Mouse (Mus musculus) forebrain, embryonic 14.5 days (tissue): ENCODE measurements at regions not wholly inside any gene's neighbourhood (a gene's known extent, or its start where the extent isn't known, plus 50 kb on each side); places are given as distances from the start of the nearest gene placed in this dataset.

Experiments
- ATAC-seq: fragments of 200-750 bp; cut with Nextera tagmentation; 2 replicates; pipeline ENCODE4 v1.8.0; 2017; ENCODE audit warnings: mild to moderate bottlenecking, moderate library complexity
- DNase-seq: peaks from one replicate; pipeline ENCODE4 v3.0.0-alpha.2; 2015; ENCODE audit warnings: low spot score
- H3K27ac ChIP-seq: fragments of 300-500 bp; sonication (generic); 2 replicates; pipeline ENCODE4 v1.5.1; 2014; ENCODE audit warnings: low read depth, mild to moderate bottlenecking, control low read depth, low read length, moderate library complexity
- H3K27me3 ChIP-seq: fragments of 300-500 bp; sonication (generic); replicated peaks from 2 replicates; pipeline ENCODE4 v1.6.1; 2014; ENCODE audit warnings: low read length, control low read depth, mixed read lengths; ENCODE audit not compliant: control insufficient read depth, insufficient read depth
- H3K36me3 ChIP-seq: fragments of 300-500 bp; sonication (generic); 2 replicates; pipeline ENCODE4 v1.6.1; 2014; ENCODE audit warnings: low read length, control low read depth; ENCODE audit not compliant: control insufficient read depth, insufficient read depth
- H3K4me1 ChIP-seq: fragments of 300-500 bp; sonication (generic); 2 replicates; pipeline ENCODE4 v1.6.1; 2014; ENCODE audit warnings: antibody characterized with exemption, low read length, control low read depth; ENCODE audit not compliant: control insufficient read depth, insufficient read depth
- H3K4me2 ChIP-seq: fragments of 300-500 bp; sonication (generic); 2 replicates; pipeline ENCODE4 v1.6.1; 2014; ENCODE audit warnings: mild to moderate bottlenecking, control low read depth, low read length
- H3K4me3 ChIP-seq: fragments of 300-500 bp; sonication (generic); 2 replicates; pipeline ENCODE4 v1.5.1; 2014; ENCODE audit warnings: low read depth, low read length, control low read depth
- H3K9ac ChIP-seq: fragments of 300-500 bp; sonication (generic); 2 replicates; pipeline ENCODE4 v1.6.1; 2014; ENCODE audit warnings: mild to moderate bottlenecking, low read length, control low read depth, moderate library complexity
- H3K9me3 ChIP-seq: fragments of 300-500 bp; sonication (generic); replicated peaks from 2 replicates; pipeline ENCODE4 v1.6.1; 2016; ENCODE audit warnings: low read length, control low read depth, mixed read lengths; ENCODE audit not compliant: control insufficient read depth
- WGBS: fragments of 180-500 bp; shearing (Covaris S2); extraction: QIAGEN DNeasy Blood & Tissue Kit; methylation state at CpG from one replicate; pipeline ENCODE4 v1.1.7; 2014; 5-methylcytosine and 5-hydroxymethylcytosine counted together

DNA sequence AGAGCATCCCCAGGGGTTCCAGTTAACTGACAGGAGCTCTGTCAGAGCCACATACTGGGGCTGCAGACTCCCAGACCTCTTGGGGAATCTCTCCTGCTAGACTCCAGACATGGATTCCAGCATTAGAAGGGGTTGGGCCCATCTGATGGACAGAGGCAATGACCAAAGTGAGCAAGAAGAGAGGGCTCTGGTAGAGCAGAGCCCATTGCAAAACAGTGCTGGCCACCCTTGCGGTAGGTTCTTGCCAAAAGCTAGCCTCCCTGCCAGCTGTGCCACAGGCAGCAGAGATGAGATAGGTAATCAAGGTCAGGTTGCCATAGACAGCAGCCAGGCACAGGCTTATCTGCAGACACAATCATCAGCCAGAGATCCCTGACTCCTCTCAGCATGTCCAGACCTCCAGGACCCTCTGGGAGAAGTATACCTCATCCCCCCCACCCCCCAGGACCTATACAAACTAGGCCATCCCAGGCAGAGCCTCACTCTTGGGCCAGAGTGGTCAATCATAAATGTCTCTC is 151.1 kb upstream of the Cdh4 start:
- H3K4me1 ChIP-seq: peaks cover 12% of the 10 kb centered on the region
- no peak overlapping the region for H3K4me3 ChIP-seq
- ATAC-seq: no peak
- H3K27ac ChIP-seq: no peak overlapping the region
- H3K4me2 ChIP-seq: no peak overlapping the region
- 0 out of 2 replicates have a peak, but pooled peaks cover 2% of the 10 kb centered on the region for H3K9me3 ChIP-seq
- H3K36me3 ChIP-seq: no peaks in the 10 kb centered on the region
- no peak for DNase-seq
- H3K9ac ChIP-seq: no peak overlapping the region
- WGBS: 100% methylated on average over 1 of the region's 1 CpGs
- H3K27me3 ChIP-seq: no peaks in the 10 kb centered on the region

DNA sequence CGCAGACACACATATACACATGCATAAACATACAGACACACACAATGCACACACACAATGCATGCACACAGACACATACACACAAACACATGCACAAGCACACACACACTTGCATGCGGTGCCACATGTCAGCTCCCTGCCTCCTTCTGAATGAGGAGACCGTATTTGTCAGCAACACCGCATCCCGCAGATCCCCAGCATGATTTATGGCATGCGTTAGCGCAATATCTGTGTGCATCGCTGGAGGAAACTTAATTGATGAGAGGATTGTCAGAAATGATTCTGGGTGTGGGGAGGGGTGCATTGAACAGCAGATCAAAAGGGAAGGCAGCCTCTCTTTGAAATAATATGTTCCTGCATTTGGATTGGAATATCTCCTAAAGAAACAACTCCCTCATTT is 150.3 kb upstream of the Cdh4 start:
- 81% methylated on average over 8 of the region's 8 CpGs for WGBS
- no peak overlapping the region for H3K9ac ChIP-seq
- 0 out of 2 replicates have a peak overlapping the region, but pooled peaks have one; percentile 23 for H3K27ac ChIP-seq
- no peak overlapping the region for H3K4me3 ChIP-seq
- H3K4me1 ChIP-seq: peaks cover 12% of the 10 kb centered on the region
- H3K9me3 ChIP-seq: 0 out of 2 replicates have a peak, but pooled peaks cover 2% of the 10 kb centered on the region
- ATAC-seq (no peak), DNase-seq (no peak)
- H3K4me2 ChIP-seq: no peak overlapping the region
- no peaks in the 10 kb centered on the region for H3K27me3 ChIP-seq
- H3K36me3 ChIP-seq: no peaks in the 10 kb centered on the region

DNA sequence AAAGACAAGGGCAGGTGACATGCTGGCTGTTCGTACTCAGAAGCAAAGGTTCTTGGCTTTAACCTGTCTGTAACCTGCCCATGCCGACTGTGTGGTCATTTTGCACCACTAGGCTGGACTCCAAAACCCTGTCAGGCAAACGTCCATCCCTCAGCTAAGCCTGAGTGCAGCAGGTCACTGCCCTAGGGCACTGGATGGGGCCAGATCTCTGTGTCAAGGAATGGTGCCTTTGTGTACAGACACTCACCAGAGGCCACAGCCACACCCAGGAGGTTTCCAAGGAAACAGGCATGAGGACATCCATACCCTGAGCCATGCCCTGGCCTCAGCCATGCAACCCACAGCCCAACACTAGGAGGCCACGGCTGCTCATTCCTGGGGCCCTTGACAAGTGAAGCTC is 149.7 kb upstream of the Cdh4 start:
- H3K4me2 ChIP-seq: no peak overlapping the region
- peaks cover 16% of the 10 kb centered on the region for H3K4me1 ChIP-seq
- H3K27ac ChIP-seq: 0 out of 2 replicates have a peak overlapping the region, but pooled peaks have one; percentile 23
- ATAC-seq (no peak), DNase-seq (no peak)
- no peaks in the 10 kb centered on the region for H3K27me3 ChIP-seq
- H3K4me3 ChIP-seq: no peak overlapping the region
- H3K9me3 ChIP-seq: 0 out of 2 replicates have a peak, but pooled peaks cover 2% of the 10 kb centered on the region
- no peaks in the 10 kb centered on the region for H3K36me3 ChIP-seq
- WGBS: 56% methylated on average over 4 of the region's 4 CpGs
- no peak overlapping the region for H3K9ac ChIP-seq

DNA sequence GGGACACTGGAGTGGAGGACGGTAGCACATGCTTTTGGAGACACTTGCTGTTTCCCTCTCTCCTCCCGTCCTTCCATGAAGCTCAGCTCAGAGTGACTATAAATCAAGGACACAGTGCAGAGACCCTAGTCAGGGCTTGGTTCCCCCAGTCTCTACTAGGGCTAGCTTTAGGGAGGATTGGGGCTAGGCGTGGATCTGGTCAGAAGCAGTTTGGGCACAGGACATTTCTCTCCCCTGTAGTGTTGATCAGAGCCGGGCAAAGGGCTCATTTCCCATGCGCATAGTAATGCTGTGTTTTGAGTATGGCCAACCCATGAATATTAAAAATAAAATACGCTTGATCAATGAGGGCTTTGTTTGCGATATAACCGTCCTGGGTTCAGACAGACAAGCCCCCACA is 149.1 kb upstream of the Cdh4 start:
- Histone ChIP-seq H3K4me2 (no peak overlapping the region), H3K9ac (no peak overlapping the region), H3K4me3 (no peak overlapping the region), H3K9me3 (0 out of 2 replicates have a peak, but pooled peaks cover 2% of the 10 kb centered on the region), H3K27ac (no peak overlapping the region), H3K36me3 (no peaks in the 10 kb centered on the region), H3K4me1 (peaks cover 16% of the 10 kb centered on the region), H3K27me3 (no peaks in the 10 kb centered on the region)
- no peak for ATAC-seq
- DNase-seq: no peak
- 56% methylated on average over 8 of the region's 8 CpGs for WGBS

DNA sequence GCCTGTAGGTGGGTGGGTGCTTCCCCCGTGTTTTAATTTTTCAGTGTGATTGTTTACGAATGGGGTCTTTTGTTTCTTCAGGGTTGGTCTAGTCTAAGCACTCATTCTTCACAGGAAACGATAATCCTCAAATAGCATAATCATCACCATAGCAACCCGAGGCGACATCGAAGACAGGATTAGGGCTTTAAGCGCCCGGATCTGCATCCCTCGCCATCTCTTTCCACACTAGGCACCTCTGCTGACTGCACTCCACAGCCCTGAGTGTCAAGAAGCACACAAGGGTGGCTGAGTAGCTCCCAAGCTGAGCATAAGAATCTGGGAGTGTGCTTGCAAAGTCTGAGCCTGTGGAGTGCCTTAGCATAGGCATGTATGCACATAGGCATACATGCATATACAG is 145.2 kb upstream of the Cdh4 start:
- Histone ChIP-seq H3K27ac (peak overlapping the region; percentile 55), H3K4me2 (no peak overlapping the region), H3K36me3 (no peaks in the 10 kb centered on the region), H3K4me3 (no peak overlapping the region), H3K27me3 (no peaks in the 10 kb centered on the region), H3K9me3 (no peaks in the 10 kb centered on the region), H3K4me1 (peaks cover 16% of the 10 kb centered on the region), H3K9ac (no peak overlapping the region)
- DNase-seq (peak; percentile 71), ATAC-seq (peak; percentile 49; the same call in 1 of the 2 replicates)
- WGBS: 4% methylated on average over 9 of the region's 9 CpGs

DNA sequence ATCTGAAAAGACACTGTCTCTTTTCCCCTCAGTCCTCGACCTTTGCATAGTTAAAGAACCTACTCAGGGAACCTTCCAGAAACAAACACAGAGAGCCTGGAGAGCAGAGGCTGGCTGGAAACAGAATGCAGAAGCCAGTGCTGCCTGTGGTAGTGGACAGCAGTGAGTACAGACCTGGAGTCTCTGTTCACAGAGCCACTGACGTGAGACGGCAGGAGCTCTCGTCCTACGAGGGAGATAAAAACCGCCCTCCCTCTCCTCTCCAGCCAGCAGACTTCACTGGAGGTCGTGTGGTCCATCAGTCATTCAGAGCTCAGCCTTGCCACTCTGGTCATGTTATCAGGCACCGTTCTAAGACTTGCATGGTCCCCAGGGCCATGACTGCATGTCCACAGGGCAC is 138.5 kb upstream of the Cdh4 start:
- H3K36me3 ChIP-seq: no peaks in the 10 kb centered on the region
- 58% methylated on average over 8 of the region's 8 CpGs for WGBS
- no peak overlapping the region for H3K27ac ChIP-seq
- H3K4me1 ChIP-seq: peaks cover 12% of the 10 kb centered on the region
- H3K27me3 ChIP-seq: no peaks in the 10 kb centered on the region
- H3K9ac ChIP-seq: no peak overlapping the region
- ATAC-seq: no peak
- no peak for DNase-seq
- H3K4me2 ChIP-seq: no peak overlapping the region
- no peak overlapping the region for H3K4me3 ChIP-seq
- no peaks in the 10 kb centered on the region for H3K9me3 ChIP-seq

DNA sequence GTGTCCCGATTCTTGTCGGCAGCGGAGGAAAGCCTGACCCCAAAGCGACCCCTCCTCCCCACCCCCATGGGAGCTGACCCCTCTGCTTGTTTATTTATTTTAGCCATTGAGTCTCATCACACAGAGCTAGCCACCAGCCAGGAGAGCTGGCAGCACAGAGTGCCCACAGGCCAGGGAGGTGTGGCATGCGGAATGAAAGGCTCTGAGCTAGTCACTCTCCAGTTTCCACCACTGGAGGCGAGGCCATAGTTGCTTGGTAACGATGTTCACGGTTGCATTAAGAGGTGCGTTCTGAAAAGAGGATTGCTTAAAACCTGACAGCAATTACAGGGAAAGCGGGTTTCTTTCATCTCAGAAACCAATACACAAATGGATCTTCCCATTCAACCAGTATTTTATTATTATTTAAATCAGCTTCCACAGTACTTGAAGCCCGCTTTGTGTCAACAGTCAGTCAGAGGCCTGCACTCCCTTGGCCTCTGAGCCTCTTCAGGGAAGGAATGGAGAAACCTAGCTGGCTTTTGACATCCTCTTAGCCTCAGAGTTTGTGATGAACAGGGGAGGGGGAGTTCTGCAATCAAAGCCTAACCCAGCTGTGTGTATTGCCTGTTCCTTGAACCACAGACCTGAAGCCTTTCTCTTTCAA is 134.8 kb upstream of the Cdh4 start:
- H3K4me1 ChIP-seq: peaks cover 12% of the 10 kb centered on the region
- no peaks in the 10 kb centered on the region for H3K9me3 ChIP-seq
- ATAC-seq (peak; percentile 80), DNase-seq (peak; percentile 79)
- no peak overlapping the region for H3K4me3 ChIP-seq
- no peaks in the 10 kb centered on the region for H3K36me3 ChIP-seq
- H3K4me2 ChIP-seq: 0 out of 2 replicates have a peak overlapping the region, but pooled peaks have one; percentile 1
- H3K9ac ChIP-seq: no peak overlapping the region
- 7% methylated on average over 11 of the region's 11 CpGs for WGBS
- H3K27ac ChIP-seq: peak overlapping the region; percentile 63; the same call in 1 of the 2 replicates
- no peaks in the 10 kb centered on the region for H3K27me3 ChIP-seq

DNA sequence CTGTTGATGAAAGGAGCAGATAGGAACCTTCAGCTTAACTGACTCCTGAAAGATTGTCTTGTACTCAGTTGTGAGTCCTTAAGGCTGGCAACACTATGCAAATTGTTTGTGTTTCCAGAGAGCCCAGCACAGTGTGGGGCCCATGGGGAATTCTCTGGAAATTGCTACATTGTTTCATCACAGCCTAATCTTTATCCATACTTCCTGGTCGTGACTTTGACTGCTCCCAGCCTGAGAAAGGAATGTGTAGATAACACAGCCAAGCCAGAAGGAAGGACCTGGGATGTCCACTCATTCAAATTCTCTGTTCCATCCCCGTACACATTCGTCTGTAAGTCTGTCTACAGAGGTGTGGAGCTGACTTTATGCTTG is 134.3 kb upstream of the Cdh4 start:
- no peak overlapping the region for H3K9ac ChIP-seq
- DNase-seq (no peak), ATAC-seq (0 out of 2 replicates have a peak, but pooled peaks have one; percentile 15)
- no peaks in the 10 kb centered on the region for H3K36me3 ChIP-seq
- 66% methylated on average over 3 of the region's 3 CpGs for WGBS
- H3K27ac ChIP-seq: peak overlapping the region; percentile 63; the same call in 1 of the 2 replicates
- no peaks in the 10 kb centered on the region for H3K9me3 ChIP-seq
- peaks cover 12% of the 10 kb centered on the region for H3K4me1 ChIP-seq
- H3K4me3 ChIP-seq: no peak overlapping the region
- H3K4me2 ChIP-seq: no peak overlapping the region
- H3K27me3 ChIP-seq: no peaks in the 10 kb centered on the region

DNA sequence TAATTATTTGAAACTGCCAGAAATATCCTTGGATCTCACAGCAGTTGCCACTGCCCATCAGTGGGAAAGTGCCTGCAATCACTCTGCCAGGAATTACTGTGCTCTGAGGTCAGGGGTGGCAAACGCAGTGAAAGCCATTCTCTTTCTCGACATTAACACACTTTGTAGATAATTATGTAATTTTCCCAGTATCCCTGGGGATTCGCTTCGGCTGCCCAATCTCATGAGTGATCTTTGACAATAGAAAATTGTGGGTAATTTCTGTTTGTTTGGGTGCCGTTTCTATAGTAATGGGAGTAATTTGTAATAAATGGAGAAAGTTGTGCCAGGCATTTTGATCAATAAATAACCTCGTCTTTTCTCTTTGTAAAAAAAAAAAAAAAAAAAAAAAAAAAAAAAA is 124.2 kb upstream of the Cdh4 start:
- peak; percentile 67 for DNase-seq
- 31% methylated on average over 6 of the region's 6 CpGs for WGBS

More for the DNA sequence above, 124.2 kb upstream of the Cdh4 start:
- Histone ChIP-seq H3K4me2 (no peak overlapping the region), H3K4me3 (no peak overlapping the region), H3K4me1 (peaks cover 2% of the 10 kb centered on the region; the same call in 1 of the 2 replicates), H3K27ac (no peak overlapping the region), H3K27me3 (no peaks in the 10 kb centered on the region), H3K9me3 (no peaks in the 10 kb centered on the region), H3K9ac (no peak overlapping the region), H3K36me3 (no peaks in the 10 kb centered on the region)
- peak; percentile 29; the same call in 1 of the 2 replicates for ATAC-seq
